Mouse (Mus musculus) CH12.LX (cell line): ENCODE results near the gene Milr1. TPM values are rescaled to one million over a fixed set of nuclear protein-coding genes. Genes with fewer than 3 reads are reported as not detected.
"Not testable (repeated sequence)": the region's sequence is repeated elsewhere in the genome, so short reads cannot be mapped to it uniquely, and the experiment has no call there.

ENCODE experiments used
- DNase-seq: peaks from one replicate; pipeline ENCODE4 v3.0.0-alpha.2; 2013; ENCODE audit errors: extremely low read depth
- H3K27ac ChIP-seq: 2 replicates; pipeline ENCODE4 v1.5.1; 2012; ENCODE audit warnings: low read depth, mild to moderate bottlenecking, control low read depth, moderate library complexity; ENCODE audit not compliant: insufficient read depth
- H3K27me3 ChIP-seq: replicated peaks from 2 replicates; pipeline ENCODE3; 2012; ENCODE audit warnings: inconsistent platforms
- H3K36me3 ChIP-seq, 2 experiments: replicated peaks in 1 of 2; 2 replicates each; pipeline versions ENCODE3 to v1.6.1; 2012; ENCODE audit warnings: inconsistent platforms in 1 of 2, low read length in 1 of 2, mild to moderate bottlenecking in 1 of 2, mixed read lengths in 1 of 2, moderate library complexity in 1 of 2; ENCODE audit not compliant: control insufficient read depth in 1 of 2, insufficient read depth in 1 of 2
- H3K4me1 ChIP-seq, 2 experiments: 2 replicates each; pipeline ENCODE4 v1.6.1; 2012; ENCODE audit warnings: inconsistent platforms in 1 of 2, moderate library complexity in 1 of 2; ENCODE audit not compliant: insufficient read depth in 2 of 2, control insufficient read depth in 1 of 2
- H3K4me2 ChIP-seq: 2 replicates; pipeline ENCODE4 v1.6.1; 2012; ENCODE audit warnings: low read depth, mild to moderate bottlenecking, control low read depth; ENCODE audit not compliant: poor library complexity, insufficient read depth, severe bottlenecking
- H3K4me3 ChIP-seq, 3 experiments: fragments of 150-350 bp in 1 of 3; sonication (generic) in 1 of 3; replicated peaks in 1 of 3; 2 replicates each; pipeline versions ENCODE3 to v1.5.1; 2011 to 2012; ENCODE audit warnings: low read depth in 2 of 3, low read length in 2 of 3, mild to moderate bottlenecking in 2 of 3, moderate library complexity in 2 of 3, control low read depth in 1 of 3, improper control_type of control experiment in 1 of 3, inconsistent platforms in 1 of 3, mixed read lengths in 1 of 3; ENCODE audit not compliant: poor library complexity in 1 of 3
- H3K79me2 ChIP-seq: replicated peaks from 2 replicates; pipeline ENCODE4 v1.6.1; 2012; ENCODE audit warnings: mild to moderate bottlenecking, moderate library complexity; ENCODE audit not compliant: control insufficient read depth, poor library complexity, insufficient read depth, severe bottlenecking; ENCODE audit errors: extremely low read depth
- H3K9ac ChIP-seq: 2 replicates; pipeline ENCODE4 v1.6.1; 2012; ENCODE audit warnings: low read depth, mild to moderate bottlenecking, control low read depth, moderate library complexity; ENCODE audit not compliant: insufficient read depth
- H3K9me3 ChIP-seq: replicated peaks from 2 replicates; pipeline ENCODE3; 2012; ENCODE audit warnings: low read length, inconsistent platforms, mixed read lengths
- BHLHE40 ChIP-seq: IDR thresholded peaks from 2 replicates; pipeline ENCODE4 v1.6.1; 2011; ENCODE audit warnings: mild to moderate bottlenecking, low read depth, low read length, improper control_type of control experiment
- CHD1 ChIP-seq: IDR thresholded peaks from 2 replicates; pipeline ENCODE4 v1.6.1; 2012; ENCODE audit warnings: low read depth, low read length, improper control_type of control experiment, inconsistent platforms
- ELF1 ChIP-seq: IDR thresholded peaks from 2 replicates; pipeline ENCODE4 v1.6.1; 2014; ENCODE audit warnings: low read depth, mild to moderate bottlenecking, inconsistent platforms, low read length, improper control_type of control experiment
- EP300 ChIP-seq: IDR thresholded peaks from 2 replicates; pipeline ENCODE4 v1.6.1; 2011; ENCODE audit warnings: low read length, improper control_type of control experiment
- HCFC1 ChIP-seq: IDR thresholded peaks from 2 replicates; pipeline ENCODE4 v1.6.1; 2012; ENCODE audit warnings: low read depth, mild to moderate bottlenecking, inconsistent platforms, low read length, improper control_type of control experiment
- IRF4 ChIP-seq: IDR thresholded peaks from 2 replicates; pipeline ENCODE4 v1.6.1; 2014; ENCODE audit warnings: low read depth, mild to moderate bottlenecking, inconsistent platforms, low read length, improper control_type of control experiment
- JUN ChIP-seq: IDR thresholded peaks from 2 replicates; pipeline ENCODE4 v1.6.1; 2011; ENCODE audit warnings: low read depth, mild to moderate bottlenecking, low read length, improper control_type of control experiment, moderate library complexity; ENCODE audit not compliant: insufficient read depth
- MAX ChIP-seq: IDR thresholded peaks from 2 replicates; pipeline ENCODE4 v1.6.1; 2011; ENCODE audit warnings: low read length, improper control_type of control experiment
- MAZ ChIP-seq: IDR thresholded peaks from 2 replicates; pipeline ENCODE4 v1.6.1; 2012; ENCODE audit warnings: low read depth, mild to moderate bottlenecking, inconsistent platforms, low read length, improper control_type of control experiment, moderate library complexity
- MEF2A ChIP-seq: IDR thresholded peaks from 2 replicates; pipeline ENCODE4 v1.6.1; 2014; ENCODE audit warnings: low read depth, mild to moderate bottlenecking, inconsistent platforms, low read length, improper control_type of control experiment, borderline replicate concordance
- NELFE ChIP-seq: IDR thresholded peaks from 2 replicates; pipeline ENCODE4 v1.6.1; 2011; ENCODE audit warnings: low read depth, low read length, improper control_type of control experiment
- NRF1 ChIP-seq: IDR thresholded peaks from 2 replicates; pipeline ENCODE4 v1.6.1; 2014; ENCODE audit warnings: low read depth, mild to moderate bottlenecking, inconsistent platforms, low read length, improper control_type of control experiment, moderate library complexity
- PAX5 ChIP-seq: IDR thresholded peaks from 2 replicates; pipeline ENCODE4 v1.6.1; 2012; ENCODE audit warnings: low read length, inconsistent platforms, mixed read lengths
- POLR2AphosphoS2 ChIP-seq: IDR thresholded peaks from 2 replicates; pipeline ENCODE4 v1.6.1; 2011; ENCODE audit warnings: low read depth, low read length, improper control_type of control experiment
- SIN3A ChIP-seq: IDR thresholded peaks from 2 replicates; pipeline ENCODE4 v1.6.1; 2012; ENCODE audit warnings: low read length, improper control_type of control experiment, inconsistent platforms
- TCF12 ChIP-seq: IDR thresholded peaks from 2 replicates; pipeline ENCODE4 v1.6.1; 2014; ENCODE audit warnings: low read depth, mild to moderate bottlenecking, inconsistent platforms, low read length, improper control_type of control experiment
- UBTF ChIP-seq: IDR thresholded peaks from 2 replicates; pipeline ENCODE4 v1.6.1; 2012; ENCODE audit warnings: low read depth, mild to moderate bottlenecking, inconsistent platforms, low read length, improper control_type of control experiment, moderate library complexity
- ZC3H11A ChIP-seq: IDR thresholded peaks from 2 replicates; pipeline ENCODE4 v1.6.1; 2012; ENCODE audit warnings: low read depth, mild to moderate bottlenecking, inconsistent platforms, low read length, improper control_type of control experiment
- ZNF384 ChIP-seq: IDR thresholded peaks from 2 replicates; pipeline ENCODE4 v1.6.1; 2012; ENCODE audit warnings: low read depth, low read length, improper control_type of control experiment, inconsistent platforms
- dilution Hi-C: fragments of 300-500 bp; cut with MboI; formaldehyde crosslinking; loops from 2 replicates; pipeline ENCODE4 v1.14.3; 2020; ENCODE audit warnings: low sequenced_read_pairs; ENCODE audit not compliant: extremely low pct_unique_long_range_greater_than_20kb, extremely low pct_ligation_motif_present
- in situ Hi-C: fragments of 300-500 bp; cut with MboI; formaldehyde crosslinking; loops from 3 replicates; pipeline ENCODE4 v1.14.3; 2019; ENCODE audit warnings: low sequenced_read_pairs, low pct_ligation_motif_present, low pct_unique_long_range_greater_than_20kb, mixed read lengths
- polyA plus RNA-seq: library from polyadenylated mRNA; unstranded; fragments of >175 nt; gene quantifications from 2 replicates; pipeline ENCODE4 v1.2.1, GENCODE M21; 2012; ENCODE audit warnings: low read depth; ENCODE audit not compliant: insufficient read length
- total RNA-seq, 2 experiments: library from RNA; depleted of rRNA; stranded (reverse); fragments of 300-350 nt in 1 of 2; fragments of >200 nt in 1 of 2; gene quantifications; 2 replicates each; pipeline ENCODE4 v1.2.3; 2012 to 2014

The Milr1 gene
- total and polyA plus RNA-seq, 3 experiments, result 22.0 to 41.2 (median 35.4) TPM

GRCm38 (mm10) chr11:106724176-106724915 lies 26.7 kb upstream of the Milr1 start:
- dilution Hi-C loops, result no loop called here
- H3K9me3 ChIP-seq, result no peaks in the 10 kb centered on the region
- no peak overlapping the region for H3K4me2 ChIP-seq
- H3K36me3 ChIP-seq, result peaks cover 0 to 13% of the 10 kb centered on the region in 2 experiments
- H3K4me1 ChIP-seq, result peaks cover 13 to 44% of the 10 kb centered on the region in 2 experiments
- no peak for DNase-seq
- no peaks in the 10 kb centered on the region for H3K79me2 ChIP-seq
- TF ChIP-seq MEF2A (no peak), ELF1 (no peak), CHD1 (no peak), TCF12 (no peak), BHLHE40 (no peak), IRF4 (no peak), SIN3A (no peak), ZC3H11A (no peak), MAX (no peak)
- H3K4me3 ChIP-seq, result no peak overlapping the region
- H3K27me3 ChIP-seq, result no peaks in the 10 kb centered on the region
- H3K27ac ChIP-seq, result no peak overlapping the region
- in situ Hi-C loops, result no loop called here
- no peak overlapping the region for H3K9ac ChIP-seq

DNA sequence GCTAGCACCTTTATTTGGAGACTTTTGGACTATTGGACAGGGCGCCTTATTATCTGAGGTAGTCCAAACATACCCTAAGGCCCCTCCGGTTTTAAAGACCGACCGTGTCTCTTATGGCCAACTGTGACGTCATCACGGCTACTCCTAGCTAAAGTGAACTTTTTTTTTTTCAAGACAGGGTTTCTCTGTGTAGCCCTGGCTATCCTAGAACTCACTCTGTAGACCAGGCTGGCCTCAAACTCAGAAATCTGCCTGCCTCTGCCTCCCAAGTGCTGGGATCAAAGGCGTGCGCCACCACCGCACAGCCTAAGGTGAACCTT lies 26.1 kb upstream of the Milr1 start:
- H3K4me2 ChIP-seq, H3K79me2 ChIP-seq, H3K9me3 ChIP-seq, H3K9ac ChIP-seq, in situ Hi-C loops, DNase-seq, H3K4me3 ChIP-seq, H3K27me3 ChIP-seq, H3K27ac ChIP-seq, dilution Hi-C loops: not testable (repeated sequence)
- Histone ChIP-seq H3K36me3 (peaks cover 0 to 12% of the 10 kb centered on the region in 2 experiments), H3K4me1 (peaks cover 13 to 43% of the 10 kb centered on the region in 2 experiments)

GRCm38 (mm10) chr11:106727967-106728366 lies 23.1 kb upstream of the Milr1 start:
- Histone ChIP-seq H3K4me1 (peaks cover 8 to 33% of the 10 kb centered on the region in 2 experiments), H3K79me2 (no peaks in the 10 kb centered on the region; the same call in 1 of the 2 replicates), H3K27ac (no peak overlapping the region), H3K9me3 (peaks cover 12% of the 10 kb centered on the region), H3K4me3 (no peak overlapping the region), H3K27me3 (no peaks in the 10 kb centered on the region), H3K9ac (no peak overlapping the region), H3K4me2 (no peak overlapping the region), H3K36me3 (peaks cover 16 to 30% of the 10 kb centered on the region in 2 experiments)
- TF ChIP-seq UBTF (no peak), BHLHE40 (no peak), JUN (no peak), POLR2AphosphoS2 (no peak), NELFE (no peak), SIN3A (no peak), ZNF384 (no peak), MEF2A (no peak), MAZ (no peak), PAX5 (no peak), EP300 (no peak), TCF12 (no peak), MAX (no peak), NRF1 (no peak), IRF4 (no peak), HCFC1 (no peak)
- DNase-seq, result no peak
- dilution Hi-C loops (no loop called here), in situ Hi-C loops (no loop called here)
